Mouse (Mus musculus) adipocyte (in vitro differentiated cells): ENCODE data around the gene Psmb5.

Source experiments
- DNase-seq: peaks from one replicate; pipeline ENCODE4 v3.0.0-alpha.2; 2016; ENCODE audit warnings: low spot score

Gene Psmb5

DNA sequence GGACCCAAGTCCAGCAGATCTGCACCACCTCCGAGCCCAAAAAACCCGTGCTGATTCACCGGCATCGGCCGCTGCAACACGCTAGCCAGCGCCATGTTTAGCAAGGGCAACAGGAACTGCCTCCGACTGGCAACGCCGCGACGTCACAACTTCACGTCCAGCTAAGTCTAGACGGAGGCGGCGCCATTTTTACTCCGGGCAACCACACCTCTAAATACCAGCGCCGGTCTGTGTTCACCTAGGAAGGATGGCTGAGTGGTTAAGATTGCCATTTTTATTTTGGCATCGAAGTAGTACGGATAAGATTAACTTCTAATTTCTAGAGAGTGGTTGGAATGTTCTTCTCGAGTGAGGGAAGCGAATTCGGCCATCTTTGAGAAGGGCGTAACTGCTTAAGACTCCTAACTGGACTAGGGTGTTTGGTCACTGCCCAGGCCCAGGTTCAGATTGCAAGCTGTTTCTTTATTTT is at the start of gene Psmb5:
TSS of gene Psmb5 (minus strand) at position 126 of the 469 bp plus-strand sequence.
- DNase-seq: peak; percentile 87

GRCm38 (mm10) chr14:54664477-54665222 is 46.8 kb upstream of the Psmb5 start:
- DNase-seq: no peak

GRCm38 (mm10) chr14:54660009-54660408 is 42.2 kb upstream of the Psmb5 start:
- peak; percentile 57 for DNase-seq

- DNase-seq: peak; percentile 80
Measured at GRCm38 (mm10) chr14:54653496-54653895, 35.7 kb upstream of the Psmb5 start.

DNA sequence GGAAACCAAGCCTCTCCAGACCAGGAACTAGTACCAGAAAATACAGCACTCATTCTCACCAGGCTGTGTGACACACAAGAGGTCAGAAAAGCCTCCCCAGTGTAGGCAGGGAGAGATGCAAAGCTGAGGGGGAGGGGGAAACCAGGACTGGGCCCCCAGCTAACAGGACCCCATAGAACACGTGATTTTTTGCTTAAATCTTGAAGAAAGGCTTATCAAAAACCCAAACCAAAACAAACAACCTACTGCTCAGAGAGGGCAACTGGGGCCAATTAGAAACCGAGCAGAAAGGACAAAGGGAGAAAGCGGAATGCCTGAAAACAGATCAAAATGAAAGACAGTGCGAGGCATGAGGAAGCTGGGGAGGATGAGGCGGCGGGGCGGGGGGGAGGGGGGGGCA is 35.0 kb upstream of the Psmb5 start:
- no peak for DNase-seq

DNA sequence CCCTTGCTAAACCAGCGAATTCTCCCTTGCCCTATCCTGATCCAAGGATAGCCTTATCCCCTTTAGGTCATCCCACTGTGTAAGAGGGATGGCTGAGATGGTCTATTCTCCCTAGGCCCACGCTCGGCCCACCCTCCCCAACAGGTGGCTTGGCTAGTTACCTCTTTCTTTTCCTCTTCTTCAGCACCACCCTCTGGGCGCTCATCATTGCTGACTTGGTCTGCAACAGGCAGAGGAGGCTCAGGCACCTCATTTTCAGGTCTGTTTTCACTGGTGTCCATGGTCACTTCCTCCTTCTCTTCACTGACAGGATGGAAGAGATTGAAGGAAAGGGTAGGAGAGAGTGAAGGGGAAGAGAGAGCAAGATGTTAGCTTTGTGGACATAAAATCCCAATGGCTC is 33.7 kb upstream of the Psmb5 start:
- DNase-seq: no peak

DNA sequence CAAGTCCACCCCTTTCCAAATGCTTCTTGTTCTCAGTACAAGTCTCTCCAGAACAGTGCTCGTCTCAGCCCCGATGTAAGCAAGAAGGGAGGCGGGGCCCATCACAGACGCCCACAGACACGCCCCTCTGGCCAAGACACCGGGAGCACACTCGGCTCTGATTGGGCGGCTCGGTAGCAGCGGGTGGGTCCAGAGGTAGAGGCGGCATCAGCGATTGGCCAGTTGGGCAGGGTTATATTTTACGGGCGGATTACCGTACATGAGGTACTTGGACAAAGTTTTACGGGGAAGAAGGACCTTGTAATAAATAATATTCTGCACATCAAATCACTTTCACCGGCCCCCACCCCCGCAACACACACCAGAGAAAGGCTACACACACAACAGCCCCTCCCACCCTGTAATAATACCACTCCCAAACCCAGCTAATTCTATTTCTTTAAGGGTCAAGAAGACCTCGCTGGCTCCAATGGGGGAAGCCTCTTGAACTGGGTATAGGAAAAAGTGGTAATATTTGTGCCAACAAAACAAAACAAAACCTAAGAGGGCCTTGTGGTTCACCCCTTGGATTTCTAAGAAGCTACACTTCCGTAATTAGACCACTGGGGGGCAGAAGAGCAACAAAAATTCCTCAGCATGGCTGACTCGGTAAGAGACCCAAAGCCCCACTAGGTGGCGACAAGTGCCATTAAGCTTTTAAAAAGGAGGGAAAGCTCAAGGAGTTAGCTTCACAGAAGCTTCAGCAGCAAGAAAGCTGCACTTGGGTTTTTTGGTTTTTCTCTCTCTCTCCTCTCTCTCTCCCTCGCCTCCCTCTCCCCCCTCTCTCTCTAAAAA is 33.0 kb upstream of the Psmb5 start:
- DNase-seq: peak; percentile 89

- DNase-seq: no peak
Measured at GRCm38 (mm10) chr14:54647900-54648299, 30.1 kb upstream of the Psmb5 start.

DNA sequence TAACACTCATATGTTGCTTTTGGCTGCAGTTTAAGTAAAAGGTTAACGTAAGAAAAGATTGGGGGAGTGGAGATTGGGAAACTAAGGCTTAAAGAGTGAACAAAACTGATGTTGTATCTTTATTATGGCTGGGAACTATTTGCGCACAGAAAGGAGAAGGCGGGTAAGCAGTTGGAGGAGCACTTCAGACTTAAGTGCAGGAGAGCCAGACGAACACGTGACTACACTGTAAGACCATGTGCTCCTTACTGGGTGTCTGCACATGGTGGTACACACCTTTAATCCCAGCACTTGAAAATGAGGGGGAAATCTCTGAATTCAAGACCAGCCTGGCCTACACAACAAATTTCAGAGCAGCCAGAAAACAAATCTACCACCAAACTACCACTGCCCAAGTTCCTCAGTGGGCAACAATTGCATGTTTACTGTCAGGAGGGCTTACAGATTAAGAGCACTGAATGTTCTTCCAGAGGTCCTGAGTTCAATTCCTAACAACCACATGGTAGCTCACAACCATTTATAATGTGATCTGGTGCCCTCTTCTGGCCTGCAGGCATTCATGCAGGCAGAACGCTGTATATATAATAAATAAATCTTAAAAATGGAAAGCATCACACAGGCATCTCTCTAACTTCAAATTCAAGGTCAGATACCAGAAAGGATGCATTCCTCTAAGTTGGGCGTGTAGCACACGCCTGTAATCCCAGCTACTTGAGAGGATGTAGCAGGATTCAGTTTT is 29.2 kb upstream of the Psmb5 start:
- DNase-seq: no peak

- no peak for DNase-seq
Measured at GRCm38 (mm10) chr14:54646455-54646854, 28.6 kb upstream of the Psmb5 start.

DNA sequence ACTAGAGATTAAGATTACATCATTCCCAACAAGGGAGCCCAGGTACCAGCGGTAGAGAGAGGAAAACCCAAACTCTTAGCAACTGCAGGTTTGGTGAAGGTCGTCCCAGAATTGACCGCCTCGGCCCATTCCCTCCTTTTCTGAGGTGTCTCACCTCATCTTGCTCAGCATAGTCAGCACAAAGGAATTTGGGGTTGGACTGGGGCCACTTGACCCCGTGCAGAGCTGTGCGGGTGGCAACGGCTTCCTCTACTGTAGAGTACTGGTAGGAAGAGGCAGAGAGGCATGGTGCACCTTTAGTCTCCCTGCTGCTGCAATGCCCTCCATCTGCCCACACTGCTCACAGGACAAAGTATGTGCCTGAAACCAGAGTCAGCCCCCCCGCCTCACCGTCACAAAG is 26.5 kb upstream of the Psmb5 start:
- DNase-seq: no peak

GRCm38 (mm10) chr14:54643011-54643410 is 25.2 kb upstream of the Psmb5 start:
- DNase-seq: no peak

DNA sequence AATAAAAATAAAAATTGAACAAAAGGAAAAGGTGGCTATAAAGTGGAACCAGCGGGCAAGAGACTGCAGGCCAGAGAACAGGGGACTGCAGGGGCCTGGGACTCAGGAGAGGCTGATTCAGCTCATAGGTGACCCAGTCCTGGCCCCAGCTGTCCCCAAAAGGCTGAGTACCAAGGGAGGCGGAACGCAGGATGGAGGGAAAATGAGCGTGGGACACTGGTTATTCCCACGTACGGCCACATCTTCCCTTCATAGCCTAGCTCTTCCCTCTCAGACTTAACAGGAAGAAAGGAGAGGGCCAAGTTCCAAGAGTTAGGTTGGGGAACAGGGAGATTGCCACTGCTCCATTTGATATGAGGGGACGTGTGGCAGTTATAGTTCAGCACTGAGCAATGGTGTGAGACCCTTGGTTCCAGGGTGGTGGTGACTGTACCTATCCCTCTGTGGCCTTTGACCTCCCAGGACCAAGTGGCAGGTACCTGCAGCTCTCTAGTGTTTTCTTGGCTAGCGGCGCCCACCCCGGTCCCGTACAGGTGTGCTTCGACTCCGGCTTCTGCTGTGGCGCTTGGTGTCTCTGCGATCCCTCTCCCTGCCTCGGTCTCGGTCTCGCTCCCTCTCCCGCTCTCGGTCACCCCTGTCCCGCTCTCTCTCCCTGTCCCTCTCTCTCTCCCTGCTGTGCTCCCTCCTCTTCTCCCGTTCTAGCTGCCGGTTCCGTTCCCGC is 24.6 kb upstream of the Psmb5 start:
- DNase-seq: no peak

DNA sequence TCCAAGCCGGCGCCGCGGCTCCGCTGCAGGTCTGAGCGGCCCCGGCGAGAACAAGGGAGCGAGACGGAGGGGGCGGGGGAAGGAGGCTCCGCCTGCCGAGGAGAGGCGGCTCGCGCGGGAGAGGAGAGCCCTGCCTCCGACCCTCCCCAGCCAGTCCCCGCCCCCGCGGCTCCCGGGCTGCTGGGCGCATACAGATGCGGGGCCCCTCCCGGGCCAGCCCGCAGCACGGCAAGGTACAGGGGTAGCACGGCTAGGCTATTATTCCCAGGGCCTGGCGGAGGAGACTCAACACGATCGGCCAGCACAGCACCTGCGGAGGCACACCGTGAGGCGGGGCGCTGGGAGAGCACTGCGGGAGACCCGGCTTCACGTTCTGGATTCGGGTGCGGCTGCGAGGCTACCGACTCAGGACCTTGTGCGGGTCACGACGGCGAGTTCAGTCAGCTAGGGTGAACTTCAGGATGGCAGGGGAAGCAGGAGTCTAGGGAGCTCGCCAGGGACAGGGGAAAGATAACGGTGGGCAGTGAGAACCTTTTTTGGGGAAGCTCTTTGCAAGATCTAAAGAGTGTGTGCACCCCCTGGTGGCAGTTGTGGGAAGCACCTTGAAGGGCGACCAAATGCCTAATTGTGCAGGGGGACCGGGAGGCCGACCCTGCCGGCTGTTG is 23.6 kb upstream of the Psmb5 start, which contains the start of gene Cdh24:
TSS of gene Cdh24 (minus strand) at position 60 of the 665 bp plus-strand sequence.
- peak; percentile 71 for DNase-seq

DNA sequence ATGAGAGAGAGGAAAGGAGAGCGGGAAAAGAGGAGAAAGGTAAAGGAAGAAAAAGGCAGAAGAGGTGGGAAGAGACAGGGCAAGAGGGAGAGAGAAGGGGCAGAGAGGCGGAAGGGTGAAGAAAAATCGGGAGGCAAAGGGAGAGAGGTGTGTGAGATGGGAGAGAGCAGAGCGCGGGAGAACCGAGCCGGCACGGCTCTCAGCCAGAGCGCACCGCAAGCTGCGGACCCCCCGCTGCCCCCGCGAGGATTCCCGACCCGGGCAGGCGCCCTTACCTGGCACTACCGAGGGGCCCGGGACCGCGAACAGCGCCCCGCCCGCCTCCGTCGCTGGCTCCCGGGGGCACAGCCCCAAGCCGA is 23.1 kb upstream of the Psmb5 start, which contains the start of gene Gm17606:
TSS of gene Gm17606 (plus strand) at position 7 of the 359 bp plus-strand sequence.
- no peak for DNase-seq

GRCm38 (mm10) chr14:54640121-54640520 is 22.3 kb upstream of the Psmb5 start:
- DNase-seq: no peak

GRCm38 (mm10) chr14:54638210-54638609 is 20.4 kb upstream of the Psmb5 start:
- DNase-seq: no peak

DNA sequence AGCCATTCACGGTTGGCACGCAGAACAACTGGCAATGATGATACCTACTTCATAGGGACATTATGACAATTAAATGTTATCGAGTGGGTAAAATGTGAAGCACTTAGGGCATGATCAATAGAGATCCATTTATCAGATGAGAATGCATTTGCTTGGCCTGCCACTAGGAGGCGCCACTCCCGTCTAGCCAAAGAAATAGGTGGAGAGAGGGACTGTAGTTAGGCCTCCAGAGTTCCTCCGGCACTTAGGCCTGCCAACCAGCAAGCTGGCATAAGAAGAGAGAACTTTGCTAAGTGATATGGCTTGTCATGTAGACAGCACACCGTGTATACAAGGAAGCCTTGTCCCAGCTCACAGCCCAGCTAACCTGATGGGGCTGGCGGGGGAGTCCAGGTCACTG is 19.1 kb upstream of the Psmb5 start:
- DNase-seq: no peak

- peak; percentile 29 for DNase-seq
Measured at GRCm38 (mm10) chr14:54634182-54634581, 16.4 kb upstream of the Psmb5 start.

- DNase-seq: no peak
Measured at GRCm38 (mm10) chr14:54632252-54632651, 14.4 kb upstream of the Psmb5 start.

DNA sequence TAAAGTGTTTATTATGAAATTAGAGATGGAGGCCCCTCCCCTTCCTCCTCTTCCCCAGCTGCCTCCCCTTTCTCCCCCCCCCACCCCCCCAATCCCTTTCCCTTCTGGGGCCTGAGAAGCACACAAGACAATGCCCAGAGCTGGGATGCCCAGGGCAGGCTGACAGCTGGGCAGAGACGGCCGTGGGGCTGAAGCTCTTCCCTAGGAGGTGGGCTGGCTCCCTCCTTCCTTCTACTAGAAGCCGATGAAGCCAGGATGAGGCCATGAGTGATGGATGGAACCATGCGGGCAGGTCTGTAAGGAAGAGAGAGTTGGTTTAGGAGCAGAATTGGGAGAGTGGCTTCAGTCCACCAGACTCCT is 13.4 kb upstream of the Psmb5 start:
- DNase-seq: no peak
